Mouse (Mus musculus) T-helper 1 cell (primary cell): ENCODE measurements around the gene Psme3.

Experiments
- in situ Hi-C: fragments of 300-600 bp; cut with MboI, MseI; formaldehyde crosslinking; loops from one replicate; pipeline ENCODE4 v1.15.1; 2025; ENCODE audit warnings: high pct_unique_total_duplicates

Psme3 gene

DNA sequence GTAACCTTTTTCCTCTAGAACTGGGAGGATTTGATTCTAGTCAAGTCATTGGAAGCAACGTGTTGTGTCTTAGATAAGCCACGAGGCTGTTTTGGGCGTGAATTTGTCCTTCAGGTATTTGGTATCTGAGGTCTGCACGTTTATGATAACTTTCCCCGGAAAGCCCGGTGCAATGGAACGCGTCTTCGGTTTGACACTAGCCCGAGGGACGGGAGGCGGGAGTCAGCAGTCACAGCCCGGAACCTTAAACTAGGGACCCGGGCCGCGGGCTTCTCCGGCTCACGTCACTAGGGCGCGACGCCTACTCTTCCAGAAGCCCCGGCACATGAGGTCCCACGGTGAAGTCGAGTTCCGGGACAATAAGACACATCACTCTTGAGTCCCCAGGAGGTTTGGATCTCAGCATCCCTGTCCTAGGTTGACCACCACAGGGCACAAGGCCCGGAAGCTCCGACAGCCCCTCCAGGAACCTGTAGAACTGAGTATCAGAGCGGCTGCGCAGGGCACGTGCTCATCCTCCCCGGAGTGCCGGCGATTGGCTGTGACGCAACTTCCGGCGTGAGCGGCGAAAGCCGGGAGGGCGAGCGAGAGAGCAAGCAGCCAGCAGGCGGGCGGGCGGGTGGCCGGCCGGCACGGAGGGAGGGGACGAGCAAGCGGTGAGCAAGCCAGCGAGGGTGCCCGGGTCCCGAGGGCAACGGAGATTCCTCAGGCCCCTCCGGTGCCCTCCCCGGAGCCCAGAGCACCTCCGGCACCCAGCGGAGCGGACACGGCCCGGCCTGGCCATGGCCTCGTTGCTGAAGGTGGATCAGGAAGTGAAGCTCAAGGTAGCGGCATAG is at the start of gene Psme3:
Psme3 (plus strand) TSS at position 549 of the 836 bp plus-strand sequence.
- in situ Hi-C loops, result no loop called here

GRCm38 (mm10) chr11:101269577-101270116 is 46.4 kb upstream of the Psme3 start:
- in situ Hi-C loops, result no loop called here

GRCm38 (mm10) chr11:101272446-101272845 is 43.6 kb upstream of the Psme3 start:
- in situ Hi-C loops, result no loop called here

GRCm38 (mm10) chr11:101275309-101275708 is 40.7 kb upstream of the Psme3 start:
- in situ Hi-C loops, result no loop called here

DNA sequence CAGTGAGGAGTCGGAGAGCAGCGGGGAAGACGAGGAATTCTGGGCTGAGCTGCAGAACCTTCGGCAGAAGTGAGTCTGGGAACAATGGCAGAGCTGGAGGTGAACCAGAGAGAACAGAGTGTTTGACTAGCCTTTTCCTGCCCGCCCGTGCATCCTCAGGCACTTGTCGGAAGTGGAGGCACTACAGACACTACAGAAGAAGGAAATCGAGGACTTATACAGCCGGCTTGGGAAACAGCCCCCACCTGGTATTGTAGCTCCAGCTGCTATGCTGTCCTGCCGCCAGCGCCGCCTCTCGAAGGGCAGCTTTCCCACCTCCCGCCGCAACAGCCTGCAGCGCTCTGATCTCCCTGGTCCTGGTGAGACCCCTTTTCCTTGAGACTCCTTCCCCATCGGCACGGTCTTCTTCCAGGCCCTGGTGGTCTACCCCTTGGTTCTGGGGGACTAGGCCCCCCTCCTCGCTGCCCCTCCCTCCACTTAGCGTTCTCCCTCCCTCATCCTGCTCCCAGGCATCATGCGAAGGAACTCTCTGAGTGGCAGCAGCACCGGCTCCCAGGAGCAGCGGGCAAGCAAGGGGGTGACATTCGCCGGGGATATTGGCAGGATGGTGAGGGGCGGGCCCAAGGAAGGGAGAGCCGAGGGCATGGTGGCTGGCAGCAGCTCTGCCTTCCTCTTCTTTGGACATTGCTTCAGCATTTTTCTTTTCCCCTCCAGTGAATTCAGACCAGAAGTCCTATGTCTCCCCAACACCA is 39.5 kb upstream of the Psme3 start:
- in situ Hi-C loops, result no loop called here

DNA sequence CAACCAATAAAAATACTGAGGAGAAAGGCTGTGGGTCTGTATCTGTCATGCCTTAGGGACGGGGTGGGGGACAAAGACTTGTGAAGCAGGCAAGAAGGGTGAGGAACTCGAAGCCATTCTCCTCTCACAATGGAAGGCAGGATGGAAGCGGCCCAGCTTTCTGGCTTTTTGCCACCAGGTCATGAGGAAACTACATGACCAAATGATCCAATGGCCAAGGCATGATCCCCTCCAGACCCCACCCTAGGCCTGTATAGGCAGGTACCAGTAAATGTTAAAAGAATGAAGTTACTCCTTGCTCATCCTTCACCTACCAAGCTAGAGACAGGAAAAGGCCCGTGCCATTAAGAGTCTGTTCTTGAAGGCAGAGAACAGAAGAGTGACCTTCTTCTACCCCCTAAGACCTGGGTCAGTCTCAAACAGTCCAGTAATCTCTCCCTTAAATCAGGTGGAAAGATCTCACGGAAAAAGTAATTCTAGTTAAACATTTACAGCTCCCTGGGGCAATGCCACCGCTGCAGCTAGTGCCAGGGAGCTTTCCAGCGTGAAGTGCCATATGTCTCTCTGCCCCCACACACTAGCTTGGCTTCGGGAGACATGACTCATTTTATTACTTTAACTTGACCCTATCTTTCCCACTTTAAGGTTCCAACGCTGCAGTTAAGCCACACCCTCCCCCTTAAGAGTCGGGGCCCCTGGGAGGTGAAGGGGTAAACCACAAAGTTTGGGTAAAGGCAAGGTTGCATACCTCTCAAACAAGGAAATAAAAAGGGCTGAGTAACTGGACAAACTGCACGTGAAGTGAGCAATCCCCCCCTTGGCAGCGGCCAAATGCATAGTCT is 38.4 kb upstream of the Psme3 start:
- in situ Hi-C loops, result no loop called here

DNA sequence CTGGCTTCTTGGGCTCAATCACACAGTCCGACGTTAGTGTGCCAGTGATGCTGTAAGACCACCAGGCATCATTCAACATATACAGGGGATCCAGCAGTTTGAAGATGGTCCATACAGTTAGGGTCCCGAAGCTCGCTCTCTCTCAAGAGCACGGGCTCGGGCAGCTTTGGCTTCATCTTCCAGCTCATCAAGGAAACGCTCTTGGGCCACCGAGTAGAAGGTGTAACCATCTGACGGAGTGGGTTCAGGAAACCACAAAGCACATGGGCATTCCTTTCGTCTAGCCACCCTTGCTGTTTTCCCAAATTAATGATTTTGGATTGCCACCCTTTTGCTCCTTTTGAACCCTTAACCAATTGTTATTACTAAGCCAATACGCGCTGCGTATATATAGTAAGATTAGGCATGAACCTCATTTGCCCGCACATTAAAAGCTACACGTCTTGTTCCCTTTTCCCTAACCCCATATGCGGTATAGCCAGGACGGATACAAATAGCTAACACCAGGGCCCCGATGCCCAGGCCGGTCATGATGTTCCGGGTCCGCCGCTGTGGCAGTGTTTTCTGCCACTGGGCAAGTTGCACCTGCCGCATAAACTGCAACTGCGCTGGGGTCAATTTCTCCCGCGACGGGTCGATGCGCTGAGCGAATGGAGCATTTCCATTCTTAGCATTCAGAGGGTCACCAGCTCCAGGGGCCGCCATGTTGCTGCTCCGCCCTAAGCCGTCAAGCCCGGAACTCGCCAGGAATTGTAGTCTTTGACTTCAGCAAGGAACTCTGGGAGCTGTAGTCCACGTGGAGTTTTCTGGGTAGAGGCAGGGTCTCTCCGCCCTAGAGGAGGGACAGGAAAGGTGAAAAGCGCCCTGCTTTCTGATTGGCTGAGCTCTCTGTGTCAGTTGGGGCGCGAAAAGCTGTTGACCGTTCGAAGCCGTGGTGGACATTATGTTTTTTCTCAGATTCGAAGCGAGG is 37.5 kb upstream of the Psme3 start, which contains the start of the genes Cntd1 and Coa3:
Cntd1 (plus strand) TSS at position 790 of the 970 bp plus-strand sequence.
Coa3 (minus strand) TSS at position 892 of the 970 bp plus-strand sequence.
- in situ Hi-C loops, result no loop called here

DNA sequence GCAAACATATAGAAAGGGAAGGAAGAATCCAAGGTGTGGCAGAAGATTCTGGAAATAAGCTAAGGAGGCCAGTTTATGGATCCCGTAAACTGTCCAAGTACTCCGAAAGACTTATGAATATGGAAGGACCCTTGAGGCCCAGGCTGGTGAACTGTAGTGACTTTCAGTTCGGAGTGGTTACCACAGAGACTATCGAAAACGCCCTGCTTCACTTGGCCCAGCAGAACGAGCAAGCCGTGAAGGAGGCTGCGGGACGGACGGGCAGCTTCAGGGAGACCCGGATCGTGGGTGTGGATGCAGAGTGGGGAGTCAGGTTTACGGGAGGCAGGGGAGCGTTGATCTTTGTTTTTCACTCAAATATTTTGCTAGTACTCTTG is 36.8 kb upstream of the Psme3 start:
- in situ Hi-C loops, result no loop called here

- in situ Hi-C loops, result no loop called here
These were observed 35.2 kb upstream of the Psme3 start for GRCm38 (mm10) chr11:101280837-101281236.

- in situ Hi-C loops, result no loop called here
These were observed 33.1 kb upstream of the Psme3 start for GRCm38 (mm10) chr11:101282896-101283295.

GRCm38 (mm10) chr11:101283805-101284204 is 32.2 kb upstream of the Psme3 start:
- in situ Hi-C loops, result no loop called here

GRCm38 (mm10) chr11:101287306-101287705 is 28.7 kb upstream of the Psme3 start:
- in situ Hi-C loops, result no loop called here

- in situ Hi-C loops, result loop anchor here (5.0 kb wide), 1 partner anchor 79 kb away; no protein-coding TSS in a partner anchor
These were observed 24.8 kb upstream of the Psme3 start for GRCm38 (mm10) chr11:101291231-101291630.

DNA sequence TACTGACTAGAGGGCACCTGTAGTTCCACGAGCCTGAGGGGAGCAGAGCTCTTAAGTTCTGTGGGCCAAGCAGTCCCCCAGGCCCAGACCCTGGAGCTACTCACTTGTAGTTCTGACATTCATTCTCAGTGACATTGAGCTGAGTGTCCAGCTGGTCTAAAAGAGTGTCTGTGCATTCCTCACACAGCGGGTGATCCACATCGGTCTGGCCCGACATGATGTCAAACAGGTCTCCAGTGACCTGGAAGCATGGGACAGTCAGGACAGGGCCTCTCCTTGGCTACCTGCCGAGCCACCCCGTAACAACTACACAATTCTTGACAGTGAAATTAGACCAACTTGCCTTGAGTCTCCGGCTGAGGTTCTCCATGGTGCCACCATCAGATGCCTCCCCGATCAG is 20.8 kb upstream of the Psme3 start:
- in situ Hi-C loops, result no loop called here

GRCm38 (mm10) chr11:101300881-101301280 is 15.1 kb upstream of the Psme3 start:
- in situ Hi-C loops, result no loop called here

DNA sequence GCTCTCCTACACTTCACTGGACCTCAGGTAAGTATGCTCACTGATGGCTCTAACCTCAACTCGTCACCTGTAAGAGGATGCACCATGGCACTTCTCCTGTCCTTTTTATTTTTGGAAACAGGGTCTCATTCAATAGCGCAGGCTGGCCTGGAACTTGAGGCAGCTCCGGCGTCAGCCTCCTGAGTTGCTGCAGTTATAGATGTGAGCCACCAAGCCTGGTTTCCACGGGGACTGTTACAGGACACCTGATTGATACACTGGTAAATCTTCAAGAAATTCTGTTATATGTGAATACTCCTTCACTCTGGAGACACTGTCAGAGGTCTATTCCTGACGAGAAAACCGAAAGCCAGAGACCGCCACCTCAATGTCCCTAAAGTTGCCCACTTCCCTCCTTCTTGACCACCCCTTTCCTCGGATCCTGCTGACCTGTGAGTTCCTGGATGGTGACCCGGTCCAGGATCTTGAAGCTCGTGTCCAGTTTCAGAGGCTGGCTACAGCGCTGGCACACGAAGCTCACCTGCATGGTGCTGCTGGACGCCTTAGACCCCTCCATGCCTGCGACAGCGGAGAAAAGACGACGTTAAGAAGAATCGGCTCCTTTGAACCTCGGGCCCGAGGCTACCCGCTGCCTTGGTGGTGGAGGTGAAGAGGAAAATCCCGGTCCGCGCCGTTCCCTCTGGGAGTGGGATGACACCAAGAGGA is 14.6 kb upstream of the Psme3 start:
- in situ Hi-C loops, result no loop called here

DNA sequence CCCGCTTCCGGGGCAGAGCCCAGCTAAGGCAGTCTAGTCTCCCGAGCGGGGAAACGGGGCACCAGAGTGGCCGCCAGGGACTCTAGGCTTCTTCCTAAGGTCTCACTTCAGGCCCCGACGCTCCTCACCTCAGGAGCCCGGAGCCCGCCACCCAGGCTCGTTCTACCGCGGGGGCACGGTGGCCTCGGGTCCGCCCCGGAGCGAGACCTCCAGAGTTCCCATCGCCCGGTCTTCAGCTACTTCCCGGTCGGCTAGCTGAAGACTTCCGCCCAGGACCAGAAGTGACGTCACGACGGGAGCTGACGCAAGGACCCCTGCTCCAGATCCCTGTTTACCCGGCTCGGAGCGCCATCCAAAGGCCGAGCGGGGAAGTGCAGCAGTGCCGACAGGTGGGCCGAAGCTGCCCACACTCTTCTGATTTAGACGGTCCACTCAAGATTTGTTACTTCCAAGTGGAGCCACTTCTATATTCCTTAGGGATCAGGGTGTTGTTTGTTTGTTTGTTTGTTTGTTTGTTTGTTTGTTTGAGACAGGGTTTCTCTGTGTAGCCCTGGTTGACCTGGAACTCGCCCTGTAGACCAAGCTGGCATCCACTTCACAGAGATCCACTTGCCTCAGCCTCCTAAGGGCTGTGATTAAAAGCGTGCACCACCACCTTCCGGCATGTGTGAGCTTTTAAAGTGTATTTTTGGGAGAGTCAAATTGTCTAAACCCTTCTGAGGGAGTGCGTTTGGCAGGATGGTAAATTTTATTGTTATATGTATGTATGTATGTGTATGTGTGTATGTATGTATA is 13.8 kb upstream of the Psme3 start, which contains the start of gene Becn1:
Becn1 (minus strand) TSS at position 283 of the 795 bp plus-strand sequence.
- in situ Hi-C loops, result no loop called here

DNA sequence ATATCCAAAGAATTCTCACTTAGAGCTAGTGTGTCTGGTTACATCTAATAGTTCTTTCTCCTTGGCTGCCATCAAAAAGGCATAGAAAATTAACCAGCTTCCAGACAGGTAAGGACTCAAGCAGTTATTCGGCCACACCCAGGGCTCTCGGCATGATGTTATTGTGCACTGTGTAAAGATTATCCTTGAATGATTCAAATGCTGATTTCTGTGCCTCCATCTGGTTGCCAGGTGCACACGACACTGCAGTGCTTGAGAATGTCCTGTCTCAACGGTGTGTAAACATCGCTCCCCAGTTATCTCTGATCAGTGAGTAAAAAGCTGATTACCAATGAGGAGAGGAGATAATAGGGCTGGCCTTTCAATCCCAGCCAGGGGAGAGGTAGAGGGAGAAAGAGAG is 8.3 kb upstream of the Psme3 start:
- in situ Hi-C loops, result no loop called here

- in situ Hi-C loops, result no loop called here
These were observed 4.9 kb upstream of the Psme3 start for GRCm38 (mm10) chr11:101311083-101311482.
